Mouse (Mus musculus) olfactory bulb, adult 2 months (tissue): Measurements from ENCODE around the gene Gpr65.

Source experiments
- CTCF ChIP-seq: fragments of 200-500 bp; IDR thresholded peaks from 2 replicates; pipeline ENCODE4 v1.5.1; 2012; ENCODE audit warnings: low read depth, mild to moderate bottlenecking, low read length, moderate library complexity; ENCODE audit not compliant: insufficient read depth
- POLR2A ChIP-seq: fragments of 200-500 bp; IDR thresholded peaks from 2 replicates; pipeline ENCODE4 v1.6.1; 2012; ENCODE audit warnings: mild to moderate bottlenecking, low read depth, low read length, moderate library complexity; ENCODE audit not compliant: insufficient read depth

DNA sequence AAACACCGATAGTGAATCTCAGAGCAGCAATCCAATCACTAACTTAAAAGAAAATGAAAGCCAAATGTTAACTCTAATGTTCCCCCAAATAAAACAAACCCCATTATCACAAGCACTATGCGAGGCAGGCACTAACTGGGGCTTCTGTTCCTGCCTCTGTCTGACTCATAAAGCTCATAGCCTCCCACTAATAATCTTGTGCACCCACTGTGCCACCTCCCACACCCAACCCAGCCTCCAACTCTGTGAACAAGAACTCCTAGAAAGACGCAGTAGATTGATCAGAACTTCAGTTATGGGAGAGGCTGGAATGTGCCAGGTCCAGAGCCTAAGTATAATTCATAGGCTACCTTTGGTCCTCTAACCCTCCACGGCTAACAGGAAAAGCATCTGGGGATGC is 24.3 kb upstream of the Gpr65 start:
- TF ChIP-seq POLR2A (no peak), CTCF (no peak)
